ENCODE assay signal across 13 mouse cellular contexts in genomic region chr3:154124890-154125575, GRCm38 (mm10).
DNase-seq lines count a peak whose midpoint lies in the region; ATAC-seq and TF ChIP-seq lines count a peak whose summit lies in the region.
"Had no signal": no experiment of that assay in that cellular context is flagged by ENCODE, and none has a peak within 500 bp of the region (broad histone marks: within the 10 kb centered on the region; RNA-seq: fewer than 3 reads in every experiment).

No protein-coding gene starts in this region.

- peaks cover 51% of the 10 kb centered on the region for H3K4me1 ChIP-seq in forebrain, embryonic 10.5 days
- peaks cover 10% of the 10 kb centered on the region for H3K4me1 ChIP-seq in forebrain, embryonic 16.5 days (replicated peaks; ENCODE audit: control insufficient read depth, insufficient read depth, low read length)
- no peaks in the 10 kb centered on the region for H3K4me1 ChIP-seq in embryonic facial prominence, embryonic 11.5 days (ENCODE audit: control insufficient read depth, insufficient read depth, low read length)
- peaks cover 11% of the 10 kb centered on the region; the same call in 1 of the 2 replicates for H3K4me1 ChIP-seq in hindbrain, embryonic 14.5 days (replicated peaks; ENCODE audit: control insufficient read depth, insufficient read depth, low read length)
- peaks cover 6% of the 10 kb centered on the region; the same call in 1 of the 2 replicates for H3K4me1 ChIP-seq in neural tube, embryonic 12.5 days

- 21% methylated on average over 15 of the region's 15 CpGs for WGBS in forebrain, embryonic 10.5 days
- 10% methylated on average over 15 of the region's 15 CpGs for WGBS in forebrain, embryonic 16.5 days
- WGBS in embryonic facial prominence, embryonic 11.5 days: 37% methylated on average over 15 of the region's 15 CpGs
- WGBS in hindbrain, embryonic 14.5 days: 17% methylated on average over 15 of the region's 15 CpGs
- 24% methylated on average over 15 of the region's 15 CpGs for WGBS in neural tube, embryonic 12.5 days

- peak overlapping the region; percentile 14 for H3K4me3 ChIP-seq in forebrain, embryonic 10.5 days
- no peak overlapping the region for H3K4me3 ChIP-seq in forebrain, embryonic 16.5 days (replicated peaks; ENCODE audit: low read length)
- H3K4me3 ChIP-seq in embryonic facial prominence, embryonic 11.5 days (ENCODE audit: low read depth, low read length): no peak overlapping the region
- no peak overlapping the region for H3K4me3 ChIP-seq in hindbrain, embryonic 14.5 days (replicated peaks; ENCODE audit: low read length)
- no peak overlapping the region for H3K4me3 ChIP-seq in neural tube, embryonic 12.5 days
- no peak overlapping the region for H3K4me3 ChIP-seq in layer of hippocampus, adult 2 months
- H3K4me3 ChIP-seq: liver, embryonic 13.5 days had no signal

- peaks cover 80% of the 10 kb centered on the region for H3K27me3 ChIP-seq in forebrain, embryonic 10.5 days (ENCODE audit: poor library complexity, severe bottlenecking)
- no peaks in the 10 kb centered on the region for H3K27me3 ChIP-seq in forebrain, embryonic 16.5 days (replicated peaks; ENCODE audit: control insufficient read depth, insufficient read depth, low read length)
- no peaks in the 10 kb centered on the region for H3K27me3 ChIP-seq in embryonic facial prominence, embryonic 11.5 days (ENCODE audit: control insufficient read depth, insufficient read depth, low read length)
- peaks cover 5% of the 10 kb centered on the region; the same call in 1 of the 2 replicates for H3K27me3 ChIP-seq in hindbrain, embryonic 14.5 days (ENCODE audit: control insufficient read depth, insufficient read depth, low read length)
- H3K27me3 ChIP-seq in neural tube, embryonic 12.5 days (replicated peaks): no peaks in the 10 kb centered on the region
- H3K27me3 ChIP-seq: liver, embryonic 13.5 days had no signal

- no peaks in the 10 kb centered on the region for H3K36me3 ChIP-seq in forebrain, embryonic 10.5 days (replicated peaks)
- no peaks in the 10 kb centered on the region for H3K36me3 ChIP-seq in forebrain, embryonic 16.5 days (ENCODE audit: control insufficient read depth, insufficient read depth)
- no peaks in the 10 kb centered on the region for H3K36me3 ChIP-seq in embryonic facial prominence, embryonic 11.5 days (replicated peaks; ENCODE audit: control insufficient read depth, insufficient read depth, low read depth, low read length)
- H3K36me3 ChIP-seq in hindbrain, embryonic 14.5 days (replicated peaks; ENCODE audit: control insufficient read depth, insufficient read depth): no peaks in the 10 kb centered on the region
- H3K36me3 ChIP-seq in neural tube, embryonic 12.5 days: no peaks in the 10 kb centered on the region
- H3K36me3 ChIP-seq: liver, embryonic 13.5 days had no signal

- no peak overlapping the region for H3K4me2 ChIP-seq in forebrain, embryonic 16.5 days (ENCODE audit: low read length)
- H3K4me2 ChIP-seq in embryonic facial prominence, embryonic 11.5 days (ENCODE audit: low read depth, low read length): no peak overlapping the region
- H3K4me2 ChIP-seq in hindbrain, embryonic 14.5 days (replicated peaks): no peak overlapping the region
- peak overlapping the region; percentile 7; the same call in 1 of the 2 replicates for H3K4me2 ChIP-seq in neural tube, embryonic 12.5 days (replicated peaks)
- H3K4me2 ChIP-seq: liver, embryonic 13.5 days had no signal

- no peak; the same call in 1 of the 2 replicates for ATAC-seq in forebrain, embryonic 16.5 days
- peak; percentile 82 for ATAC-seq in embryonic facial prominence, embryonic 11.5 days (replicated peaks; ENCODE audit: insufficient number of reproducible peaks, low FRiP score, low TSS enrichment, low read depth)
- ATAC-seq in hindbrain, embryonic 14.5 days (ENCODE audit: low FRiP score): peak; percentile 65; the same call in 1 of the 2 replicates
- ATAC-seq in neural tube, embryonic 12.5 days (ENCODE audit: low FRiP score, low read depth): peak; percentile 73; the same call in 1 of the 2 replicates

- peak overlapping the region; percentile 70 for H3K27ac ChIP-seq in forebrain, embryonic 10.5 days
- no peak overlapping the region for H3K27ac ChIP-seq in forebrain, embryonic 16.5 days (ENCODE audit: low read length)
- H3K27ac ChIP-seq in embryonic facial prominence, embryonic 11.5 days (replicated peaks; ENCODE audit: low read depth, low read length): no peak overlapping the region
- H3K27ac ChIP-seq in hindbrain, embryonic 14.5 days: no peak overlapping the region
- no peak overlapping the region for H3K27ac ChIP-seq in neural tube, embryonic 12.5 days
- H3K27ac ChIP-seq in layer of hippocampus, adult 2 months: no peak overlapping the region
- H3K27ac ChIP-seq: liver, embryonic 13.5 days; macrophage had no signal

- no peak overlapping the region for H3K9ac ChIP-seq in forebrain, embryonic 16.5 days (replicated peaks; ENCODE audit: low read depth, low read length)
- no peak overlapping the region for H3K9ac ChIP-seq in embryonic facial prominence, embryonic 11.5 days (replicated peaks; ENCODE audit: low read length)
- H3K9ac ChIP-seq in hindbrain, embryonic 14.5 days: no peak overlapping the region
- no peak overlapping the region for H3K9ac ChIP-seq in neural tube, embryonic 12.5 days
- H3K9ac ChIP-seq: liver, embryonic 13.5 days had no signal

- H3K9me3 ChIP-seq in forebrain, embryonic 10.5 days: no peaks in the 10 kb centered on the region
- H3K9me3 ChIP-seq in forebrain, embryonic 16.5 days (ENCODE audit: control insufficient read depth, low read length): no peaks in the 10 kb centered on the region
- no peaks in the 10 kb centered on the region for H3K9me3 ChIP-seq in embryonic facial prominence, embryonic 11.5 days (replicated peaks; ENCODE audit: control insufficient read depth, low read length)
- no peaks in the 10 kb centered on the region for H3K9me3 ChIP-seq in hindbrain, embryonic 14.5 days (ENCODE audit: control insufficient read depth, low read length)
- no peaks in the 10 kb centered on the region for H3K9me3 ChIP-seq in neural tube, embryonic 12.5 days
- H3K9me3 ChIP-seq: liver, embryonic 13.5 days had no signal

- TF ChIP-seq CTCF in layer of hippocampus, adult 2 months (conservative IDR thresholded peaks at IDR 0.05): no peak

- peak; percentile 71 for DNase-seq in forebrain, embryonic 10.5 days (ENCODE audit: extremely low spot score, low spot score)
- peak; percentile 29 for DNase-seq in embryonic facial prominence, embryonic 11.5 days (ENCODE audit: low spot score)
- DNase-seq in hindbrain, embryonic 14.5 days (ENCODE audit: low spot score): no peak
- no peak for DNase-seq in layer of hippocampus, adult 2 months (ENCODE audit: low spot score in 2 of 2)
- DNase-seq in adrenal gland, adult 18-20 months (ENCODE audit: low spot score in 2 of 2): no peak
- DNase-seq in ovary, postnatal 36 days (ENCODE audit: low spot score): no peak
- DNase-seq: heart, adult 18-20 months; kidney, adult 9 months; liver, embryonic 13.5 days; thymus, postnatal 25 days had no signal

Comparison
In these comparisons a context has a peak if more than half of its experiments do, and no peak if none do; other contexts are left out.
1. DNase-seq: peak in forebrain, embryonic 10.5 days (single experiment) and embryonic facial prominence, embryonic 11.5 days (single experiment); none in hindbrain, embryonic 14.5 days (single experiment), layer of hippocampus, adult 2 months (0 of 2), adrenal gland, adult 18-20 months (0 of 2) and ovary, postnatal 36 days (single experiment).